Comparison of ENCODE assay signal across 21 mouse cellular contexts in the genomic region with DNA sequence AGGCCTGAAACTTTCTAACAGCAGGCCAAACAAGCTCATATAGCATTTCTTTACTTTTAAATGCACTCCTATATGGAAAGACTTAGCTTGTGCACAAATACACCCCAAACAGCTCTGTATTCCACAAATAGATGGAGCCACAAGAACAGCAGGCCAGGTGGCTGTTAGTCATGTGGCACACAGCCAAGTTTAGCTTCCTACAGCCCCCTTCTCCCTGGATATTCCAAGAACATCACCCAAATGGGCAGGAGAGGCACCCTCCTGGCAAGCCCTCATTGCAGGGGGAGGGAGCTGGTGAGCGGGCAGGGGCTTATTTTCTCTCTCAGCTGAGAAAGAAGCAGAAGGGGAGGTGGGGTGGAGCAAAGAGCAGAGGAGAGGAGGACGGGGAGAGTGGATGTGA. TPM values are rescaled to one million over a fixed set of nuclear protein-coding genes. Genes with fewer than 3 reads are reported as not detected.
A peak's percentile ranks its signal among the peaks of the same experiment; 100 is the strongest.
DNase-seq lines count a peak whose midpoint lies in the region; TF ChIP-seq lines count a peak whose summit lies in the region.
"Had no signal": no experiment of that assay in that cellular context is flagged by ENCODE, and none has a peak within 500 bp of the region (broad histone marks: within the 10 kb centered on the region; RNA-seq: fewer than 3 reads in every experiment).

No protein-coding gene starts in this region.

- peak; percentile 8 to 18 for DNase-seq in heart, postnatal 14 days
- no peak for DNase-seq in heart, postnatal 4 days
- DNase-seq in 3T3-L1 (ENCODE audit: low read depth, low spot score) = peak; percentile 11
- DNase-seq in left cerebral cortex, adult 11 months (ENCODE audit: low spot score) = peak; percentile 51
- DNase-seq in retina, embryonic 14.5 days (ENCODE audit: low spot score) = no peak
- no peak for DNase-seq in adrenal gland, postnatal 36 days
- DNase-seq in kidney, adult 9 months = no peak
- DNase-seq: adrenal gland, postnatal 14 days; B cell, adult 2 months; cerebellum, adult 9-10 months; gastrocnemius, postnatal 36 days; heart, postnatal 36 days; kidney, adult 8-10 months; kidney, postnatal 36 days; lung, postnatal 10 days had no signal

- intact Hi-C loops in heart, postnatal 14 days (cut with DNase I) = no loop called here

- H3K27ac ChIP-seq in olfactory bulb, adult 2 months (ENCODE audit: insufficient read depth, low read depth, low read length) = peak overlapping the region; percentile 98
- H3K27ac ChIP-seq: embryonic facial prominence, embryonic 13.5 days; limb, embryonic 12.5 days; liver, embryonic 15.5 days had no signal

- TF ChIP-seq POLR2A in olfactory bulb, adult 2 months (IDR thresholded peaks at IDR 0.05; ENCODE audit: insufficient read depth, low read depth, low read length) = no peak

- no peak for TF ChIP-seq CTCF in olfactory bulb, adult 2 months (IDR thresholded peaks at IDR 0.05; ENCODE audit: insufficient read depth, low read depth, low read length)

- H3K4me1 ChIP-seq in olfactory bulb, adult 2 months (ENCODE audit: control insufficient read depth, insufficient read depth, low read length) = peaks cover 35% of the 10 kb centered on the region
- H3K4me1 ChIP-seq: heart, embryonic 12.5 days; limb, embryonic 12.5 days; liver, embryonic 15.5 days had no signal

- no peak overlapping the region for H3K4me3 ChIP-seq in olfactory bulb, adult 2 months (ENCODE audit: insufficient read depth, low read depth, low read length)
- H3K4me3 ChIP-seq: embryonic facial prominence, embryonic 13.5 days; heart, embryonic 12.5 days; limb, embryonic 12.5 days; liver, embryonic 15.5 days; megakaryocyte, embryonic 14.5 days had no signal

- WGBS in olfactory bulb, adult 2 months = 18% methylated on average over 2 of the region's 2 CpGs

RNA-seq across cellular contexts. Expression of gene Pex3, which starts 48.0 kb away (rescaled TPM):
- 10 to 100 TPM; 16.5 to 19.2 TPM for total RNA-seq in heart, postnatal 14 days (2021)
- total RNA-seq in heart, postnatal 4 days (2021) = 10 to 100 TPM; 25.1 to 27.7 TPM
- polyA plus RNA-seq in olfactory bulb, adult 2 months (2012; ENCODE audit: insufficient read depth, insufficient read length, low replicate concordance, missing spikeins) = not detected in 2 replicates
- total RNA-seq in adrenal gland, postnatal 36 days (2021) = 10 to 100 TPM; 30.1 to 38.4 TPM

RNA-seq across cellular contexts. Expression of gene Adat2, which starts 48.2 kb away (rescaled TPM):
- 1 to 10 TPM; 2.3 to 2.6 TPM for total RNA-seq in heart, postnatal 14 days (2021)
- 1 to 10 TPM; 4.3 to 5.0 TPM for total RNA-seq in heart, postnatal 4 days (2021)
- not detected in 2 replicates for polyA plus RNA-seq in olfactory bulb, adult 2 months (2012; ENCODE audit: insufficient read depth, insufficient read length, low replicate concordance, missing spikeins)
- 1 to 10 TPM; 3.0 to 4.1 TPM for total RNA-seq in adrenal gland, postnatal 36 days (2021)

Comparison
In these comparisons a context has a peak if more than half of its experiments do, and no peak if none do; other contexts are left out.
1. DNase-seq: peak in heart, postnatal 14 days (2 of 2), 3T3-L1 (single experiment) and left cerebral cortex, adult 11 months (single experiment); none in heart, postnatal 4 days (single experiment), retina, embryonic 14.5 days (single experiment), adrenal gland, postnatal 36 days (0 of 2) and kidney, adult 9 months (single experiment).